Mouse (Mus musculus): Measurements from ENCODE around the gene Parvg. TPM values are rescaled to one million over a fixed set of nuclear protein-coding genes. Genes with fewer than 3 reads are reported as not detected.

Gene Parvg
- total and polyA plus RNA-seq, 3 experiments = 58.8 to 142 TPM; not detected in 1

GRCm38 (mm10) chr15:84364746-84365145 is 40.9 kb downstream of the Parvg start:
- no peaks in the 10 kb centered on the region for H3K4me1 ChIP-seq (ENCODE audit: control insufficient read depth in 1 of 2, insufficient read depth in 2 of 2, low read length in 2 of 2)
- H3K79me2 ChIP-seq (ENCODE audit: control insufficient read depth, insufficient read depth, low read length, poor library complexity) = no peaks in the 10 kb centered on the region
- no peak overlapping the region for H3K4me3 ChIP-seq (ENCODE audit: control insufficient read depth in 1 of 2, insufficient read depth in 1 of 2, low read depth in 2 of 2, low read length in 2 of 2)
- DNase-seq (ENCODE audit: low read depth, low spot score) = no peak
- no peak overlapping the region for H3K9ac ChIP-seq (ENCODE audit: control insufficient read depth, low read depth, low read length, poor library complexity, severe bottlenecking)
- TF ChIP-seq MXI1 (IDR thresholded peaks at IDR 0.05; ENCODE audit: low read depth, low read length) = no peak
- TF ChIP-seq POLR2A (IDR thresholded peaks at IDR 0.05; ENCODE audit: control insufficient read depth in 1 of 2, insufficient read depth in 1 of 2, low read depth in 1 of 2, low read length in 2 of 2, poor library complexity in 1 of 2) = no peak
- TF ChIP-seq ZNF384 (IDR thresholded peaks at IDR 0.05; ENCODE audit: low read depth, low read length) = no peak
- TF ChIP-seq POLR2AphosphoS2 (IDR thresholded peaks at IDR 0.05; ENCODE audit: low read length) = no peak
- no peak for TF ChIP-seq GATA1 (IDR thresholded peaks at IDR 0.05; ENCODE audit: low read depth, low read length)
- no peak for TF ChIP-seq SMC3 (IDR thresholded peaks at IDR 0.05; ENCODE audit: low read depth, low read length)
- TF ChIP-seq ELF1 (IDR thresholded peaks at IDR 0.05; ENCODE audit: low read depth, low read length) = no peak
- no peak for TF ChIP-seq USF1 (IDR thresholded peaks at IDR 0.05; ENCODE audit: low read depth, low read length)
- no peak for TF ChIP-seq ZMIZ1 (IDR thresholded peaks at IDR 0.05; ENCODE audit: low read depth, low read length)
- TF ChIP-seq TBP (IDR thresholded peaks at IDR 0.05; ENCODE audit: low read depth, low read length) = no peak
- TF ChIP-seq ZKSCAN1 (IDR thresholded peaks at IDR 0.05; ENCODE audit: low read depth, low read length) = no peak
- TF ChIP-seq RCOR1 (IDR thresholded peaks at IDR 0.05; ENCODE audit: low read depth, low read length) = no peak
- no peak for TF ChIP-seq NELFE (IDR thresholded peaks at IDR 0.05; ENCODE audit: low read depth, low read length)
- no peak for TF ChIP-seq CHD1 (IDR thresholded peaks at IDR 0.05; ENCODE audit: low read depth, low read length)
- no peak for TF ChIP-seq MAX (IDR thresholded peaks at IDR 0.05; ENCODE audit: low read length)
- no peak for TF ChIP-seq CHD2 (IDR thresholded peaks at IDR 0.05; ENCODE audit: low read length)
- TF ChIP-seq MAFK (IDR thresholded peaks at IDR 0.05; ENCODE audit: borderline replicate concordance, low read depth, low read length) = no peak
- TF ChIP-seq E2F4 (IDR thresholded peaks at IDR 0.05; ENCODE audit: borderline replicate concordance, low read depth, low read length) = no peak
- TF ChIP-seq MAZ (IDR thresholded peaks at IDR 0.05; ENCODE audit: low read depth, low read length) = no peak
- H3K36me3 ChIP-seq (ENCODE audit: control insufficient read depth in 1 of 2, insufficient read depth in 2 of 2, low read length in 2 of 2) = no peaks in the 10 kb centered on the region
- no peaks in the 10 kb centered on the region for H3K27me3 ChIP-seq (ENCODE audit: control insufficient read depth in 1 of 2, insufficient read depth in 2 of 2, low read length in 2 of 2)
- H3K9me3 ChIP-seq (replicated peaks; ENCODE audit: insufficient read depth, low read length) = no peaks in the 10 kb centered on the region
- H3K27ac ChIP-seq (ENCODE audit: control insufficient read depth, low read depth, low read length) = no peak overlapping the region

GRCm38 (mm10) chr15:84365675-84366381 is 42.0 kb downstream of the Parvg start:
- TF ChIP-seq USF1 (IDR thresholded peaks at IDR 0.05; ENCODE audit: low read depth, low read length) (no peak), UBTF (IDR thresholded peaks at IDR 0.05; ENCODE audit: borderline replicate concordance, insufficient read depth, low read depth, low read length) (no peak), KAT2A (conservative IDR thresholded peaks at IDR 0.05; ENCODE audit: low read depth, low read length) (no peak), E2F4 (IDR thresholded peaks at IDR 0.05; ENCODE audit: borderline replicate concordance, low read depth, low read length) (no peak), CTCF (IDR thresholded peaks at IDR 0.05 in 2 of 3, conservative IDR thresholded peaks at IDR 0.05 in 1 of 3; ENCODE audit: control insufficient read depth in 1 of 3, insufficient read depth in 1 of 3, low read depth in 2 of 3, low read length in 3 of 3, poor library complexity in 1 of 3, severe bottlenecking in 1 of 3) (no peak), BHLHE40 (IDR thresholded peaks at IDR 0.05; ENCODE audit: borderline replicate concordance, low read depth, low read length) (no peak)
- Histone ChIP-seq H3K4me1 (ENCODE audit: control insufficient read depth in 1 of 2, insufficient read depth in 2 of 2, low read length in 2 of 2) (no peaks in the 10 kb centered on the region), H3K36me3 (ENCODE audit: control insufficient read depth in 1 of 2, insufficient read depth in 2 of 2, low read length in 2 of 2) (no peaks in the 10 kb centered on the region), H3K27me3 (ENCODE audit: control insufficient read depth in 1 of 2, insufficient read depth in 2 of 2, low read length in 2 of 2) (no peaks in the 10 kb centered on the region), H3K4me3 (ENCODE audit: control insufficient read depth in 1 of 2, insufficient read depth in 1 of 2, low read depth in 2 of 2, low read length in 2 of 2) (no peak overlapping the region), H3K27ac (ENCODE audit: control insufficient read depth, low read depth, low read length) (no peak overlapping the region), H3K9me3 (replicated peaks; ENCODE audit: insufficient read depth, low read length) (no peaks in the 10 kb centered on the region), H3K9ac (ENCODE audit: control insufficient read depth, low read depth, low read length, poor library complexity, severe bottlenecking) (no peak overlapping the region), H3K79me2 (ENCODE audit: control insufficient read depth, insufficient read depth, low read length, poor library complexity) (no peaks in the 10 kb centered on the region)
- DNase-seq (ENCODE audit: low read depth, low spot score) = no peak

Data from MEL (cell line).